Mouse (Mus musculus) small intestine, adult 2 months (tissue): ENCODE data around the gene Pcdh15. TPM values are rescaled to one million over a fixed set of nuclear protein-coding genes. Genes with fewer than 3 reads are reported as not detected.

Source experiments
- H3K27ac ChIP-seq: fragments of 200-500 bp; 2 replicates; pipeline ENCODE4 v1.5.1; 2012; ENCODE audit warnings: low read depth, low read length, control low read depth, inconsistent platforms; ENCODE audit not compliant: insufficient read depth
- H3K27me3 ChIP-seq: fragments of 200-500 bp; 2 replicates; pipeline ENCODE4 v1.6.1; 2012; ENCODE audit warnings: mild to moderate bottlenecking, moderate library complexity, low read length, inconsistent platforms; ENCODE audit not compliant: control insufficient read depth, insufficient read depth
- H3K36me3 ChIP-seq: fragments of 200-500 bp; 2 replicates; pipeline ENCODE4 v1.6.1; 2012; ENCODE audit warnings: mild to moderate bottlenecking, low read length, control low read depth, inconsistent platforms; ENCODE audit not compliant: control insufficient read depth, insufficient read depth
- H3K4me1 ChIP-seq: fragments of 200-500 bp; 2 replicates; pipeline ENCODE4 v1.6.1; 2012; ENCODE audit warnings: low read length, inconsistent platforms, mixed read lengths; ENCODE audit not compliant: control insufficient read depth, insufficient read depth, insufficient read length
- H3K4me3 ChIP-seq: fragments of 200-500 bp; 2 replicates; pipeline ENCODE4 v1.5.1; 2012; ENCODE audit warnings: low read depth, mild to moderate bottlenecking, control low read depth, inconsistent platforms, low read length, moderate library complexity
- CTCF ChIP-seq: fragments of 200-500 bp; IDR thresholded peaks from 2 replicates; pipeline ENCODE4 v1.5.1; 2012; ENCODE audit warnings: low read depth, mild to moderate bottlenecking, control low read depth, inconsistent platforms, low read length, moderate library complexity, mixed read lengths; ENCODE audit not compliant: insufficient replicate concordance, insufficient read length; ENCODE audit errors: extremely low read depth
- POLR2A ChIP-seq: fragments of 200-500 bp; IDR thresholded peaks from 2 replicates; pipeline ENCODE4 v1.6.1; 2012; ENCODE audit warnings: low read depth, mild to moderate bottlenecking, control low read depth, inconsistent platforms, low read length, moderate library complexity
- WGBS: fragments of 180-500 bp; shearing (Covaris S2); methylation state at CpG from one replicate; pipeline ENCODE4 v1.1.7; 2018; 5-methylcytosine and 5-hydroxymethylcytosine counted together
- polyA plus RNA-seq: library from polyadenylated mRNA; depleted of rRNA; stranded (reverse); fragments of >200 nt; gene quantifications from 2 replicates; pipeline ENCODE4 v1.2.3, GENCODE M21; 2012

Gene Pcdh15
- polyA plus RNA-seq, 1 experiment: 0.16 TPM

- no peak for TF ChIP-seq CTCF
- TF ChIP-seq POLR2A: no peak
- no peak overlapping the region for H3K27ac ChIP-seq
- WGBS: 48% methylated on average over 2 of the region's 2 CpGs
Observed at GRCm38 (mm10) chr10:73216001-73216400, 116.9 kb downstream of the Pcdh15 start.

GRCm38 (mm10) chr10:73242294-73242693 is 143.2 kb downstream of the Pcdh15 start:
- WGBS: 75% methylated on average over 5 of the region's 5 CpGs
- Histone ChIP-seq H3K4me3 (no peak overlapping the region), H3K4me1 (no peaks in the 10 kb centered on the region), H3K36me3 (no peaks in the 10 kb centered on the region), H3K27ac (no peak overlapping the region), H3K27me3 (no peaks in the 10 kb centered on the region)
- TF ChIP-seq POLR2A (no peak), CTCF (no peak)

More at GRCm38 (mm10) chr10:73216001-73216400, 116.9 kb downstream of the Pcdh15 start:
- no peaks in the 10 kb centered on the region for H3K27me3 ChIP-seq
- no peaks in the 10 kb centered on the region for H3K36me3 ChIP-seq
- H3K4me3 ChIP-seq: no peak overlapping the region
- no peaks in the 10 kb centered on the region for H3K4me1 ChIP-seq

DNA sequence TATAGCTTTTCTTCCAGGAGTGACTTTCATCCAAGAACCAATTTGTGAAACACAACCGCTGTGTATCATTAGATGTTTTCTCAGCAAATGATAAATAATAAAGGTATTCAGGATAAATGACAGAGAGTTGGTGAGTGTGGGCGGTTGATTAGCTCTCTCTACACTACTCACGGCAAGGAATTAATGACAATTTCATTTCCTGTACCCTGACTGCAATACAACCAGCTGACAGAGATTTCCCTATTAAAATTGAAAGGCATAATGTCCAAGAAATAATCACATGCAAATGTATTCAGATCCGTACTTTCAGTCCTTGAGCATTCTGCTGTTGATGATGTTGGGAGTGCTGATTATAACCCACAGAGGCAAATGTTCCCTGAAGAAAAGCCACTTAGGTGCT is 181.3 kb downstream of the Pcdh15 start:
- Histone ChIP-seq H3K4me1 (no peaks in the 10 kb centered on the region), H3K4me3 (no peak overlapping the region), H3K27me3 (no peaks in the 10 kb centered on the region), H3K27ac (no peak overlapping the region), H3K36me3 (no peaks in the 10 kb centered on the region)
- TF ChIP-seq POLR2A: no peak
- 89% methylated on average over 4 of the region's 4 CpGs for WGBS

DNA sequence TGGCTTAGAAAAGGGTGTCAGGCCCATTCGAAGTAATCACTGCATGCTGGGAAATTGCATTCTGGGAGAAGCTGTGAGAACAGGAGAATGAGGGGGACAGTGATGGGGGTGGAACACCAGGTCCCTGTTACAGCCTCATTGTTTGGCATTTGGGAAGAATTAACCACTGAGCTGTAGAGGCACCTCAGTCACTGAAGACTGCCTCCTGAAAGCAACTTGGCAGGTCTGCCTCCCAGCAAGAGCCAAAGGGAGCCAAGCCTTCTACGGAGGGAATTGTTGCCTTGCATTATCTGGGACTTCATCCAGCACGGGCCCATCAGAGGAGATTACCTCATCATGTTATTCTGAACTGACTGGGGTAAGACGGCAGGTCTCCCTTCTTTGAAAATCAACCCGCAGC is 197.3 kb downstream of the Pcdh15 start:
- no peak for TF ChIP-seq CTCF
- no peak for TF ChIP-seq POLR2A
- no peaks in the 10 kb centered on the region for H3K36me3 ChIP-seq
- 68% methylated on average over 5 of the region's 5 CpGs for WGBS

GRCm38 (mm10) chr10:73301951-73302350 is 202.8 kb downstream of the Pcdh15 start:
- Histone ChIP-seq H3K27me3 (no peaks in the 10 kb centered on the region), H3K27ac (no peak overlapping the region), H3K4me1 (no peaks in the 10 kb centered on the region), H3K4me3 (no peak overlapping the region), H3K36me3 (no peaks in the 10 kb centered on the region)
- WGBS: 77% methylated on average over 8 of the region's 8 CpGs
- TF ChIP-seq POLR2A (no peak), CTCF (no peak)

More for the DNA sequence above, 197.3 kb downstream of the Pcdh15 start:
- Histone ChIP-seq H3K4me3 (no peak overlapping the region), H3K4me1 (no peaks in the 10 kb centered on the region), H3K27me3 (no peaks in the 10 kb centered on the region), H3K27ac (no peak overlapping the region)

DNA sequence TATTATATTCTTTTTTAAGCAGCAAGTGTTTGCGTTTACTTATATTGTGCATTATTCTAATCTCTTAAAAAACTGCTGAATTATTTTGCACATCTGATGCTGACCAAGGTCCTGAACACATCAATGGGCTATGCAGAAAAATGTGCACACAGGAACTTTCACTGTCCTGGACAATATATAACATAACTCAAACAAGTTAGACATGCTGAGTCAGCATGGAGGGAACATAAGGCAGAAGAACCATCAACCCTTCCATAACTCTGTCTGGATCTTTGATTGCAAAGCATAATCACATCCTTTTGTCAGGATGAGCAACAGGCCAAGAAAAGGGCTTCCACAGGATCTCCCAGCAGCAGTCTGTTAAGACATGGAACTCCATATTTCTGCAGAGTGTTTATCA is 207.5 kb downstream of the Pcdh15 start:
- no peaks in the 10 kb centered on the region for H3K27me3 ChIP-seq
- WGBS: 86% methylated on average over 1 of the region's 1 CpGs
- no peak overlapping the region for H3K4me3 ChIP-seq
- no peaks in the 10 kb centered on the region for H3K36me3 ChIP-seq
- TF ChIP-seq POLR2A: no peak
- TF ChIP-seq CTCF: no peak
- no peaks in the 10 kb centered on the region for H3K4me1 ChIP-seq
- H3K27ac ChIP-seq: no peak overlapping the region

DNA sequence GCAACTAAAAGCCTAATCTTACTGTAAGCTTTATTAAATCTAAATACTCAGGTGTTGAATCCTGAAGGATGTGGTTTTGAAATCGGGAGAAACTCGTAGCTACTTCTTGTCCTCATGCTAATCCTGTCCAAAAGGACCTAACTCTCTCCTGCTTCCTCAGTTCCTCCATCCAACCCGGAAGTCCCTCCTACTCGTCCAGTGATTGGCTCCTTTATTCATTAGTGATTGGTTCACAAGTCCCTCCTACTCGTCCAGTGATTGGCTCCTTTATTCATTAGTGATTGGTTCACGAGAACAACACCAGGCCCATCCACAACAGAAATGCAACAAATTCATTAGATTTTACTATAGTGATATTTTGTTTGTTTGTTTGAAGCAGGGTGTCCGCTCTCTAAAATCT is 227.7 kb downstream of the Pcdh15 start:
- Histone ChIP-seq H3K36me3 (no peaks in the 10 kb centered on the region), H3K27me3 (no peaks in the 10 kb centered on the region), H3K4me3 (no peak overlapping the region), H3K4me1 (no peaks in the 10 kb centered on the region), H3K27ac (no peak overlapping the region)
- no peak for TF ChIP-seq POLR2A
- TF ChIP-seq CTCF: no peak
- 82% methylated on average over 7 of the region's 7 CpGs for WGBS

- Histone ChIP-seq H3K27me3 (no peaks in the 10 kb centered on the region), H3K36me3 (no peaks in the 10 kb centered on the region), H3K4me1 (no peaks in the 10 kb centered on the region), H3K4me3 (no peak overlapping the region), H3K27ac (no peak overlapping the region)
- no peak for TF ChIP-seq CTCF
- no peak for TF ChIP-seq POLR2A
- whole genome bisulfite sequencing: 73% methylated on average over 1 of the region's 1 CpGs
Observed at GRCm38 (mm10) chr10:73333426-73333825, 234.3 kb downstream of the Pcdh15 start.
